Mouse (Mus musculus): ENCODE measurements at regions not wholly inside any gene's neighbourhood (a gene's known extent, or its start where the extent isn't known, plus 50 kb on each side); places are given as distances from the start of the nearest gene placed in this dataset.
A peak's percentile ranks its signal among the peaks of the same experiment; 100 is the strongest.

DNA sequence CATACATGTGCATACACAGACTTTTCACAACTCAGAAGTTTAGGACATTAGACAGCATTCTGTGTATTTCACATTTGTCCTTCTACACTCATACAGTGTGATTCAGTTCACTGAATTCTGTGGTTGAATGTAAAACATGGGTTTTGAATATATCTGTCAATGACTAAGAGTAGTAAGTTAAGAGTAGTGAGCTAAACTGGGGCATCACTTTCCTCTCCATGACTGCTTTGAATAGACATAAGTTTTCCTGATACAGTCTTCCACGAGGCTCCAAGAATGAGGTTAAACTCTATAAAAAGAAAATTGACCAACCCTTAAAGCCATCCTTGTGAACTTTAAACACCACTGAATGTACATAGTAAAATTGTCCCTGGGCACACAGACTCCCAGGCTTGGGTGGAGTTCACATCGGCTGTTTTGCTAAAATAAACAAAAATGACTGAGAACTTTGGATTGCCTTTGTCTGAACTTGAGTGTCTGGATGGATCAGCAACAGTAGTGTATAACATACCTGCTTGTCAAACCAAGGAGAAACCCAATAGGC is 94.9 kb upstream of the Cdkn2b start:
- no peak for TF ChIP-seq POLR2A (IDR thresholded peaks at IDR 0.05; ENCODE audit: low read depth, low read length)
- no peak for TF ChIP-seq CTCF (conservative IDR thresholded peaks at IDR 0.05 in 1 of 2, IDR thresholded peaks at IDR 0.05 in 1 of 2; ENCODE audit: low read depth in 2 of 2, low read length in 2 of 2)
- TF ChIP-seq EP300 (IDR thresholded peaks at IDR 0.05; ENCODE audit: low read length), result peak; percentile 89
- no peak for TF ChIP-seq MXI1 (IDR thresholded peaks at IDR 0.05; ENCODE audit: low read depth, low read length)
- no peak for TF ChIP-seq UBTF (IDR thresholded peaks at IDR 0.05; ENCODE audit: low read depth, low read length)
- TF ChIP-seq ETS1 (conservative IDR thresholded peaks at IDR 0.05; ENCODE audit: low read depth, low read length), result peak; percentile 88
- TF ChIP-seq ZC3H11A (IDR thresholded peaks at IDR 0.05; ENCODE audit: low read depth, low read length), result no peak
- no peak for TF ChIP-seq ZKSCAN1 (IDR thresholded peaks at IDR 0.05; ENCODE audit: borderline replicate concordance, low read depth, low read length)
- no peak for TF ChIP-seq USF1 (IDR thresholded peaks at IDR 0.05; ENCODE audit: low read depth, low read length)
- TF ChIP-seq TBP (conservative IDR thresholded peaks at IDR 0.05; ENCODE audit: low read depth, low read length), result 0 out of 2 replicates have a peak, but pooled peaks have one; percentile 34
- TF ChIP-seq USF2 (conservative IDR thresholded peaks at IDR 0.05; ENCODE audit: low read depth, low read length), result no peak
- no peak for TF ChIP-seq E2F4 (IDR thresholded peaks at IDR 0.05; ENCODE audit: insufficient replicate concordance, low read depth, low read length)
- TF ChIP-seq HCFC1 (IDR thresholded peaks at IDR 0.05; ENCODE audit: low read depth, low read length), result no peak
